Mouse (Mus musculus): Measurements from ENCODE around the gene Lpp. TPM values are rescaled to one million over a fixed set of nuclear protein-coding genes. Genes with fewer than 3 reads are reported as not detected.

The Lpp gene
- polyA plus RNA-seq, 1 experiment from 2014 or later: 45.1 TPM

DNA sequence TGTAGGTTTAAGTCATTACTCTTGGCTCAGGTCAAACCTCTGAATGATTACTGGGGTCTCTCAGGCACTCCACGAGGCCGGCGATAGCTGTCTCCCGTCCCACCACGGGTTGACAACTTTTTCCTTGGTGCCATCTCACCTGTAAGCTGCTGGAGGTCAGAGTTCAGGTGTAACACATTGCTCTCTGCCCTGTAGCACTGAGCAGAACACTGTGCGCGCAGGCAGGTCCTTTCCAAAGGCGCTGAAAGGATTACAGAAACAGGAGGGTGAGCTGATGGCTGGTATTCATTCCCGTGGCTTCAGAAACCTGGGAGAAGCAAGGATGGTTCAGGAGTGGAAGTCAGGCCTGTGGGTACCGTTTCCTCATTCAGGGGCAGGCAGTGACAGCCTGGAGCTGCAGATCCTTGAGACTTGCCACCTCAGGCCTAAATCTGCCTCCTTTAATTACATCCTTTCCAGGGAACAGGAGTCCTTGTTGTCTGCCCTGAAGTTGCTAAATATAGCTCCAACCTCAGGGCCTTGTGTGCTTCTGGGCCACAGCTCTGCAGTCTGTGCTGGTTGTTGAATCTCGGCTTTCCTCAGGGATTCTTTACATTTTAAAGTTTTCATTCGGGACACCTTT lies 31.2 kb downstream of the Lpp start:
- no peak overlapping the region for H3K4me3 ChIP-seq
- H3K36me3 ChIP-seq: no peaks in the 10 kb centered on the region
- no peaks in the 10 kb centered on the region for H3K9me3 ChIP-seq
- no peak overlapping the region for H3K4me2 ChIP-seq (replicated peaks)
- no peak overlapping the region for H3K27ac ChIP-seq
- H3K27me3 ChIP-seq: no peaks in the 10 kb centered on the region
- ATAC-seq (ENCODE audit: insufficient number of reproducible peaks, insufficient read depth, low FRiP score, low TSS enrichment): no peak
- WGBS: 48% methylated on average over 12 of the region's 12 CpGs
- H3K9ac ChIP-seq: no peak overlapping the region
- H3K4me1 ChIP-seq: peaks cover 33% of the 10 kb centered on the region

DNA sequence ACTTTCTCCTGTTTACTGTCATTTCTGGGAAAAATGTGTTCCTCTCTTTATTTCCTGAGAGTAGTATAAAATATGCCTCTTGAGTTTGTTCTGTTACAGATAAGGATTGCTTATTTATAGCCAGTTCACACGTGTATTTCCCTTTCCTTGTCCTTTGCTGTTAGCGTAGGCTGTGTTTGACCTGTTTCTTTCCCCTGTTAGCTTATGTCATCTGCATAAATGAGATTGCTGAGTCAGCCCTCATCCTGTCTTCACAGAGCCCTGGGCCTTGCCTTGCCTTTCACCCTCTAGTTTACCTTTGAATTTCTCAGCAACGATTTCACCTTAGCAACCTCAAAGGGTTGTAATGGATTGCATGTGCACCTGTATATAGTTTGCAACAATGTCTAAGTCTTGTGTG lies 32.5 kb downstream of the Lpp start:
- H3K36me3 ChIP-seq: no peaks in the 10 kb centered on the region
- WGBS: 70% methylated on average over 3 of the region's 3 CpGs
- no peaks in the 10 kb centered on the region for H3K27me3 ChIP-seq
- peaks cover 33% of the 10 kb centered on the region for H3K4me1 ChIP-seq
- H3K9ac ChIP-seq: no peak overlapping the region
- H3K4me2 ChIP-seq (replicated peaks): no peak overlapping the region
- no peaks in the 10 kb centered on the region for H3K9me3 ChIP-seq
- no peak overlapping the region for H3K27ac ChIP-seq
- no peak overlapping the region for H3K4me3 ChIP-seq
- ATAC-seq (ENCODE audit: insufficient number of reproducible peaks, insufficient read depth, low FRiP score, low TSS enrichment): no peak

DNA sequence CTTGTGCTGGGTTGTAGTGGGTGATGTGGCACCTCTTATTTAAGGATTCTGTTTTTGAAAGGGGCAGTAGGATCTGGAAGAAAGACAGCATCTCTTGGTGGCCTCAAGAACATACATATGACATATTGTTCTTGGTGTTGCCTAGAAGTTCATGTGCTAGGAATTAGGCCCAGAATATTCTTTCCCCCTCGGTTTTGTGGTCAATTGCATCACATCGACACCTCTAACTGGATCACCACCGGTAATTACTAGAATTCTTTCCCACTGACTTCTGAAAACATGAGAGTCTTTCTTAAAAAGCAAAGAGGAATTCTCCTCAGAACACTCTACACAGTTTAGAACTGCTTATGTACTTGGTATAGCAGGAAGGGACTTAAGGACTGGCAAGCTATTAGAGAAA lies 34.3 kb downstream of the Lpp start:
- no peak for ATAC-seq (ENCODE audit: insufficient number of reproducible peaks, insufficient read depth, low FRiP score, low TSS enrichment)
- Histone ChIP-seq H3K9ac (no peak overlapping the region), H3K36me3 (no peaks in the 10 kb centered on the region), H3K4me3 (no peak overlapping the region), H3K27me3 (no peaks in the 10 kb centered on the region), H3K4me2 (replicated peaks) (no peak overlapping the region), H3K27ac (no peak overlapping the region), H3K9me3 (no peaks in the 10 kb centered on the region), H3K4me1 (peaks cover 25% of the 10 kb centered on the region)
- 82% methylated on average over 3 of the region's 3 CpGs for WGBS

DNA sequence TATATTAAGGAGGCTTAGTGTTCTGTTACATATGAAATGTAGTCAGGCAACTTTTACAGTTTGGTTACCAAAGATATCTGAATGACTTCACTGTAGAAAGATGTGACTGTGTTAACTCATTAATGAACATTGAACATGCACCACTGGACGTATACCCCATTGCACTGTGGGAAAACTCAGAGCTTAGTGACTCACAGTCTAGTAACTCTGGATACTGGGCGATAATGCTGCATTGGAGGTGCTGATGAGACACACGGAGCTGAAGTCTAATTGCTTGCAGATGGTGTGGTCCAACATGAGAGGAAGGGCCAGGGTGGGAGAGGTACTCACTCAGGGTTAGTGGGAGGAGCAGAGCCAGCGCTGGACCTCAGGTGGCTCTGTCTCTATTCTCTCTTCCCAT lies 34.7 kb downstream of the Lpp start:
- H3K4me3 ChIP-seq: no peak overlapping the region
- no peak overlapping the region for H3K27ac ChIP-seq
- no peaks in the 10 kb centered on the region for H3K9me3 ChIP-seq
- WGBS: 40% methylated on average over 4 of the region's 4 CpGs
- peaks cover 25% of the 10 kb centered on the region for H3K4me1 ChIP-seq
- no peak overlapping the region for H3K9ac ChIP-seq
- H3K27me3 ChIP-seq: no peaks in the 10 kb centered on the region
- ATAC-seq (ENCODE audit: insufficient number of reproducible peaks, insufficient read depth, low FRiP score, low TSS enrichment): no peak
- H3K4me2 ChIP-seq (replicated peaks): no peak overlapping the region
- no peaks in the 10 kb centered on the region for H3K36me3 ChIP-seq

DNA sequence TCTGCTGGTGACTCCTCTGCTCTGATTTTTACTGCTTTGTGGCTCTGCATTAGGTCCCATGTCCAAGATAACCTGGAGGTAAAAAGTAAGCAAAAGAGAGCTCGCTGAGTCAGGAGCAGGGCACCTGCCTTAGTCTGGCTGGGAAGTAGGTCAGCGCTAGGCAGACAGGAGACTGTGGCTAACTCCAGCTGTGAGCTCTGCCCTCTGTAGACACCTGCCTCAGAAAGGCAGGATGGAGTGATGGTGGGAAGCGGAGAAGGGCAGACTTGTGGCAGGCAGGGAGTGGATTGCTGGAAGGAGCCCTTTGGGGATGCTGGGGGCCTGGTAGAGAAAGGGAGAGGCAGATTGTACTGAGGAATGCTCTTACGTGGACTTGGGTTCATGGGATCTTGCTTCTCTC lies 35.4 kb downstream of the Lpp start:
- no peaks in the 10 kb centered on the region for H3K27me3 ChIP-seq
- H3K4me3 ChIP-seq: no peak overlapping the region
- no peak overlapping the region for H3K9ac ChIP-seq
- H3K27ac ChIP-seq: no peak overlapping the region
- H3K36me3 ChIP-seq: no peaks in the 10 kb centered on the region
- ATAC-seq (ENCODE audit: insufficient number of reproducible peaks, insufficient read depth, low FRiP score, low TSS enrichment): no peak
- no peak overlapping the region for H3K4me2 ChIP-seq (replicated peaks)
- peaks cover 30% of the 10 kb centered on the region for H3K4me1 ChIP-seq
- 77% methylated on average over 4 of the region's 4 CpGs for WGBS
- H3K9me3 ChIP-seq: no peaks in the 10 kb centered on the region

DNA sequence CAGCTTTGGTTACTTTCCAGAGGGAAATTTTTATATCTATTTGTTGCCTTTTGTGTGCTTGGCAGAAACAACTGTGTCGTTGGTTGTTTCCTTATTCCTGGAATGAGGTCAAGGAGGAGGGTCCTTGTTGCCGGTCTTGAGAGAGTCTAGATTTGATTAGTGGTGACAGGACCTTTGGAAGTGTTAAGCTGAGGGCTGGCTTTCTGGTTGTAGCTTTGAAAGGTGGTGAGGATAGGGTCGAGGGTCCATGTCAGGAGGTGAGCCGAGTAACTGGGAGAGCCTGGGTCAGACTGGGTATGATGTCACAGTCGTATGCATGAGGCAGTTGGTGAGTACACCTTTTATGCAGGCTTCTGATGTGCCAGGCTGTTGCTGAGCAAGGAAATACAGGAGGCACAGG lies 36.4 kb downstream of the Lpp start:
- ATAC-seq (ENCODE audit: insufficient number of reproducible peaks, insufficient read depth, low FRiP score, low TSS enrichment): no peak

DNA sequence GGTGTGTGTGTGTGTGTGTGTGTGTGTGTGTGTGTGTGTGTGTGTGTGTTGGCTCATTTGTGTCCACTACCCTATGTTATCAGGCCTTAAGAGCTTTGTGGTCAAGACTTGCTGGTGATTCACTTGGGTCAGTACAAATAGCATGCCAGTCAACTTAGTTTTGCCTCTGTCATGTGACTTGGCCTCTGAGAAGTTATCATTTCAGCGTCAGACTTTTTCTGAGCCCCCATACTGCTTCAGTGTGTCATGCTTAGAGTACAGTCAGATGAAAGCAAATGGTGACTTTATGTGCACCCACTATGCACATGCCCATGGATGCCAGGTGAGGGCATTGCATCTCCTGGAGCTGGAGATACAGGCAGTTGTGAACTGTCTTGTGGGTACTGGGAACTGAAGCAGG lies 38.5 kb downstream of the Lpp start:
- Histone ChIP-seq H3K4me1 (peaks cover 43% of the 10 kb centered on the region), H3K27me3 (no peaks in the 10 kb centered on the region), H3K9ac (no peak overlapping the region), H3K4me2 (replicated peaks) (no peak overlapping the region), H3K27ac (no peak overlapping the region), H3K9me3 (no peaks in the 10 kb centered on the region), H3K4me3 (no peak overlapping the region), H3K36me3 (no peaks in the 10 kb centered on the region)
- WGBS: 88% methylated on average over 1 of the region's 1 CpGs
- no peak for ATAC-seq (ENCODE audit: insufficient number of reproducible peaks, insufficient read depth, low FRiP score, low TSS enrichment)

More for the DNA sequence above, 36.4 kb downstream of the Lpp start:
- H3K4me2 ChIP-seq (replicated peaks): no peak overlapping the region
- no peak overlapping the region for H3K4me3 ChIP-seq
- no peaks in the 10 kb centered on the region for H3K9me3 ChIP-seq
- H3K27ac ChIP-seq: no peak overlapping the region
- no peak overlapping the region for H3K9ac ChIP-seq
- H3K36me3 ChIP-seq: no peaks in the 10 kb centered on the region
- H3K4me1 ChIP-seq: peaks cover 32% of the 10 kb centered on the region
- H3K27me3 ChIP-seq: no peaks in the 10 kb centered on the region
- WGBS: 55% methylated on average over 5 of the region's 5 CpGs

DNA sequence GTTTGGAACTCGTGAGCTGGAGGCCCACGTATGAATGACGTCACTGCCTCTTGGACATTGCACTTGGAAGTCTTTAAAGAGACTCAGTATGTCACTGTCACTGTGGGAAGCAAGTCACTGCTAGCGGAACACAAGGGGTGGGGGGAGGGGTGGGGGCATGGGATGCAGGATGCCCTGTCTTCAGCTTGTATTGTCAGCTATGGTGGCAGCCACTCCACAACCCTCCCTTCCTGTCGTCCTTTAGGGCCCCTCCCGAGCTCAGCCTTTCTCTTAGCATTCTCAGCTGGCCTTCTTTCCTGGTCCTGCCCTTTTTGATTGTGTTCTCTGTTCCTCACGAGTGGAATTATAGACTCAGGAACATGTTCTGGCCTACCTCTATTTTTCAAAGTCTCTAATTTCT lies 40.3 kb downstream of the Lpp start:
- Histone ChIP-seq H3K4me3 (no peak overlapping the region), H3K4me1 (peaks cover 32% of the 10 kb centered on the region), H3K27me3 (no peaks in the 10 kb centered on the region), H3K27ac (no peak overlapping the region), H3K4me2 (replicated peaks) (no peak overlapping the region), H3K9me3 (no peaks in the 10 kb centered on the region), H3K36me3 (no peaks in the 10 kb centered on the region), H3K9ac (no peak overlapping the region)
- ATAC-seq (ENCODE audit: insufficient number of reproducible peaks, insufficient read depth, low FRiP score, low TSS enrichment): no peak
- WGBS: 50% methylated on average over 7 of the region's 7 CpGs

DNA sequence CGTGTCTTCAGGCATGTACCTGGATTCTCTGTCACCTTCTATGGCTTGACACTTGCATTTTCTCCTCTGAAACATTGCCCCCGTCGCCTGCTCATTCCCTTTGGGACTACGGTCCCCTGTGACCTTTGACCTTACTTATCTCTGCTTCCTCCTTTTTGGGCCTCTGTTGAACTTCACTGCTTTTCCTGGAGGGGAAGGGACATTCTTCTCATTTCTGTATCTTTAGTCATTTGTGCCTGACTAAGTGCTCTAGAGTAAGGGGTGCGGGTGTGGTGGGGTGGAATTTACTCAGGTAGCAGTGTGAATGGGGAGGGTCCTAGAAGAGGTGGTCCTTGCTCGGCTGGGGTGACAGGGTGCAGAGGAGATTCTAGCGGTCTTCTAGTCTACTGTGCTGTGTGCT lies 40.7 kb downstream of the Lpp start:
- Histone ChIP-seq H3K9ac (no peak overlapping the region), H3K36me3 (no peaks in the 10 kb centered on the region), H3K4me2 (replicated peaks) (no peak overlapping the region), H3K27me3 (no peaks in the 10 kb centered on the region), H3K4me3 (no peak overlapping the region), H3K4me1 (peaks cover 28% of the 10 kb centered on the region), H3K9me3 (no peaks in the 10 kb centered on the region), H3K27ac (0 out of 2 replicates have a peak overlapping the region, but pooled peaks have one; percentile 32)
- 54% methylated on average over 7 of the region's 7 CpGs for WGBS
- no peak for ATAC-seq (ENCODE audit: insufficient number of reproducible peaks, insufficient read depth, low FRiP score, low TSS enrichment)

DNA sequence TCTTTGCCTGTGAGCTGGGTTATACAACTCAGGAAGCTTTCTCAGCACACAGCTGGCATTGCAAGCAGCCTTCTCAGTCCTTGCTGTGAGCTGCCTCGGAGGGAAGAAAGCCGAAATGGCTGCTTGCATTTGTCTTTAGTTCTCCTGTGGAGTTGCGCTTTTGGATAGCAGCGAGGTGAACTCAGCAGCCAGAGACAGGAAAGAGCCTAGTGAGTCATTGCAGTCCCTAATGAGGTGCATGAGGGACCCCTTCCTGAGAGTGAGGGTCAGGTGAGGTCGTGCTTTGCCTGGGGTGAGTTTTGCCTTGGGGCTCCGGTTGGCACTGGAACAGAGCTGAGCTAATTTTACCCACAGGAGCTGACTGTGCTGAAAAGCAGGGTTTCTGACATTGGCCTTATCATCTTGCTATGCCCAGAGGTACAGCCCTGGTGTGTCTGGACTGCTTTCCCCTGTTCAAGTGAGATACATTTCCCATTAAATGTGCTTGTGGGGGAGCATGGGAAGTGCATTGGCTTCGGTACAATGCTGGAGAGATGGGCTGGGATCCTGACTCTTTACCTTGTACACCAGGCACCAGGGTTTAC lies 41.3 kb downstream of the Lpp start:
- Histone ChIP-seq H3K27ac (0 out of 2 replicates have a peak overlapping the region, but pooled peaks have one; percentile 32), H3K4me1 (peaks cover 28% of the 10 kb centered on the region), H3K4me2 (replicated peaks) (no peak overlapping the region), H3K36me3 (no peaks in the 10 kb centered on the region), H3K4me3 (no peak overlapping the region), H3K9ac (no peak overlapping the region), H3K9me3 (no peaks in the 10 kb centered on the region), H3K27me3 (no peaks in the 10 kb centered on the region)
- 33% methylated on average over 7 of the region's 7 CpGs for WGBS
- ATAC-seq (ENCODE audit: insufficient number of reproducible peaks, insufficient read depth, low FRiP score, low TSS enrichment): no peak

DNA sequence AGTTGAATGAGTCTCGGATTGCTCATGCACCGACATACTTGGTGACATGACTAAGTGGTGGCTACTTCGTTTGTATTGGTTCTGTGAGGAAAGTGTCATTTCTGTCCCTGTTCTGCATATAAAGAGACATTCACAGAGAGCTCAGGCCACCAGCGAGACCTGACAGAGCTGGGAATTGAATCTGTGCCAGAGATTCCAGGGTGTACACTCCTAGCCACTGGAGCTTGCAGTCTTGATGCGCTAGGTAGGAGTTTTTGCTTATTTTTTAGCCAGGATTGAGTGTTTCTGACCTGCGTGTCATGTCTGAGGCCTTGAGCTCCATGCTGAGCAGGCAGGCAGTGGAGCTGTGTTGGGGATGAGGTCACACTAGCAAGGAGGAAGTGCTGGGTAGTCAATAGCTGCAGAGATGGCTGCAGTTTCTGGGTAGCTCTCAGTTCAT lies 41.8 kb downstream of the Lpp start:
- Histone ChIP-seq H3K4me2 (replicated peaks) (no peak overlapping the region), H3K9ac (no peak overlapping the region), H3K9me3 (no peaks in the 10 kb centered on the region), H3K27me3 (no peaks in the 10 kb centered on the region), H3K4me1 (peaks cover 31% of the 10 kb centered on the region), H3K27ac (no peak overlapping the region), H3K36me3 (no peaks in the 10 kb centered on the region), H3K4me3 (no peak overlapping the region)
- no peak for ATAC-seq (ENCODE audit: insufficient number of reproducible peaks, insufficient read depth, low FRiP score, low TSS enrichment)
- WGBS: 58% methylated on average over 6 of the region's 6 CpGs

DNA sequence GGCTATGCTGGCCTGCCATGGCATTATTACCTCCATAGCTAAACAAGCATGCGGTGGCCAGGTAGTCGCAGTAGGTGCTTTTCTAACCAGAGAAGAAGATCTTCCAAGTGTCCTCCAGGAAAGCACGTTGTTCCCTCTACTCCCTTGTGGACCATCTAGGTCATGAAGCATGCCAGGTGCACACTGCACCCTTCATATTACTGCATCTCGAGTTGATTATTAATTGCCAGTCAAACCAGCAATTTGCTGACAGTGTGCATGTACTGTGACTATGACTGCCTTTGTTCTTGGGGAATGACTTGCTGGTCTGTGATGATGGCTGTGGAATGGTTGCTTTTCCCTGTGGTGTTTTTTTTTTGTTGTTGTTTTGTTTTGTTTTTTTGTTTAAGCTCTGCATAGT lies 45.1 kb downstream of the Lpp start:
- Histone ChIP-seq H3K36me3 (no peaks in the 10 kb centered on the region), H3K27me3 (no peaks in the 10 kb centered on the region), H3K27ac (no peak overlapping the region), H3K9ac (no peak overlapping the region), H3K4me2 (replicated peaks) (no peak overlapping the region), H3K9me3 (no peaks in the 10 kb centered on the region), H3K4me3 (no peak overlapping the region), H3K4me1 (peaks cover 39% of the 10 kb centered on the region)
- no peak for ATAC-seq (ENCODE audit: insufficient number of reproducible peaks, insufficient read depth, low FRiP score, low TSS enrichment)
- WGBS: 85% methylated on average over 4 of the region's 4 CpGs
